Mouse (Mus musculus): ENCODE measurements around the gene Dlx4.

The Dlx4 gene

GRCm38 (mm10) chr11:95101071-95101788 lies 44.8 kb downstream of the Dlx4 start:
- no peak for DNase-seq

- DNase-seq: no peak
Measured at GRCm38 (mm10) chr11:95100393-95100792, 45.7 kb downstream of the Dlx4 start.

- DNase-seq: no peak
Measured at GRCm38 (mm10) chr11:95098346-95099095, 47.5 kb downstream of the Dlx4 start.

GRCm38 (mm10) chr11:95097889-95098288 lies 48.2 kb downstream of the Dlx4 start:
- DNase-seq: no peak

GRCm38 (mm10) chr11:95096608-95097373 lies 49.3 kb downstream of the Dlx4 start:
- DNase-seq: no peak

- no peak for DNase-seq
Measured at GRCm38 (mm10) chr11:95095596-95095995, 50.5 kb downstream of the Dlx4 start.

GRCm38 (mm10) chr11:95093077-95093476 lies 53.0 kb downstream of the Dlx4 start:
- DNase-seq: no peak
